1 mouse cellular context compared by ENCODE assay signal in genomic region chr4:135892884-135893283, GRCm38 (mm10).
TF ChIP-seq lines count a peak whose summit lies in the region.

No protein-coding gene starts in this region.

TF ChIP-seq in CH12.LX, 34 proteins besides CTCF, POLR2A, EP300 and RAD21:
- peak; percentile 78 for TF ChIP-seq SMC3 (IDR thresholded peaks at IDR 0.05; ENCODE audit: low read depth, low read length)
- no peak for TF ChIP-seq RCOR1 (conservative IDR thresholded peaks at IDR 0.05; ENCODE audit: low read depth, low read length)
- TF ChIP-seq ZC3H11A (IDR thresholded peaks at IDR 0.05; ENCODE audit: low read depth, low read length) = 0 out of 2 replicates have a peak, but pooled peaks have one; percentile 9
- no peak for TF ChIP-seq UBTF (IDR thresholded peaks at IDR 0.05; ENCODE audit: low read depth, low read length)
TF ChIP-seq in CH12.LX: peak in this region for 2.
